Mouse (Mus musculus): ENCODE measurements around the gene Sumo1.
A peak's percentile ranks its signal among the peaks of the same experiment; 100 is the strongest.
"Not testable (repeated sequence)": the region's sequence is repeated elsewhere in the genome, so short reads cannot be mapped to it uniquely, and the experiment has no call there.

Sumo1 gene

GRCm38 (mm10) chr1:59636349-59636748, 34.3 kb downstream of the Sumo1 start:
- DNase-seq (ENCODE audit: low read depth, low spot score): no peak

- no peak for DNase-seq (ENCODE audit: low read depth, low spot score)
Measured at GRCm38 (mm10) chr1:59633056-59633455, 37.6 kb downstream of the Sumo1 start.

GRCm38 (mm10) chr1:59631986-59632659, 38.5 kb downstream of the Sumo1 start:
- no peak for DNase-seq (ENCODE audit: low read depth, low spot score)

DNA sequence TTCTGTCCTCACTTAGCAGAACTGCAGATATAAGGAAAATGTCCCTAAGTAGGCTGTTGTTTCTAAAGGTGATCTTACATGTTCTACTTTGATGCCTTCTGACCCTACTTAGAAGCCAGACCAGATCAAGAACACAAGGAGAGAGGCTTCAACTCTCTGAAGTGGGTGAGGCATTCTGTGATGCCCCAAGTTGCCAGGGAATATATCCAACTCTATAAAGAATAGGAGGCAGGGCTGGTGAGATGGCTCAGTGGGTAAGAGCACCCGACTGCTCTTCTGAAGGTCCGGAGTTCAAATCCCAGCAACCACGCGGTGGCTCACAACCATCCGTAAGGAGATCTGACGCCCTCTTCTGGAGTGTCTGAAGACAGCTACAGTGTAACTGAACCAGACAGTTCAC, 40.3 kb downstream of the Sumo1 start:
- not testable (repeated sequence) for DNase-seq (ENCODE audit: low read depth, low spot score)

GRCm38 (mm10) chr1:59629194-59629593, 41.4 kb downstream of the Sumo1 start:
- DNase-seq (ENCODE audit: low read depth, low spot score): no peak

DNA sequence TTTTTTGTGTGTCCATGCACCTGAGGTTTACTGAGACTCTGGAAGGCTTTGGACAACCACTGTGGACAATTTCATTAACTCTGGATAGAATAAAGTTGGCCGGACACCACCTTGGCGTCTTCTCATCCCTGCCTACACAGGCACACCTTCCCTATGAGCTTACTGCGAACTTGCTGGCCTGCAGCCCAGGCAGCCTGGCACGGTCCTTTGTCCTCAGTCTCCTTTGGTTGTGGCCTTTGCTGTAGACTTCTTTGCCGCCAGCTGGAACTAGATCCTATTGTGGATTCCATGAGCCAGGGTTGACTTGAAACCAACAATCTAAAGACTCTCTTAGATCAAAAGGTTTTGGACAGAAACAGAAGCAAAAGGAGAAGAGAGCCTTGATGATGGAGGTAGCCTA, 45.2 kb downstream of the Sumo1 start:
- DNase-seq (ENCODE audit: low read depth, low spot score): no peak

DNA sequence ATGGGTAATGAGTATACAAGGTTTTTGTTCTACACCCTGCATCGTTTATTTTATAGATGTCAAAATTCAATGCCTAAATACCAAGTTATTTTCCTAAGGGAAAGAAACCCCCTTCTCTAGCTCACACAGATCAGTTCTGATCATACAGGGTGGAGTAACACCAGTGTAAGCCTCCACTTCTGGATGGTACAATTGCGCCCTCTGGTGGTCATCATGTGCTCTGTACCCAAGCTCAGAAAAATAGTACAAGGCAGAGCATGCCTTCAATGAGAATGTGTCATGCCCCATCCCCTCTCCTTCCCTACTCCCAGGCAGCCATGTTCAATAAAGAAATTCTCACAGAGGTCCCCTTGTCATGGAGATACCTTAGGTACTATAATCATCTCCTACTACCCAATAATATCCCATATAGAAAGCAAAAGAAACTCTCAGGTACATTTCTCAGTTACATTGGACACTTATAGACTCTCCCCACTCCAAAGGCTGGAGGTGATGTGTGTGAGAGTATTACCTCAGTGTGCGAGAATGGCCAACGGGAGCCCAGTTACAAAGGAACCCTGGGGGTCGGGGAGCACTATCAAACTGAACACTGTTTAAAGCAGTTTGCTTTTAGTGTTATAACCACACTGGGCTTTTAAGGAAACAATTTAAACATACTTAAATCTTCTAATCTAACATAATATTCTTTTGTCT, 47.2 kb downstream of the Sumo1 start:
- peak; percentile 76 for DNase-seq (ENCODE audit: low read depth, low spot score)

DNA sequence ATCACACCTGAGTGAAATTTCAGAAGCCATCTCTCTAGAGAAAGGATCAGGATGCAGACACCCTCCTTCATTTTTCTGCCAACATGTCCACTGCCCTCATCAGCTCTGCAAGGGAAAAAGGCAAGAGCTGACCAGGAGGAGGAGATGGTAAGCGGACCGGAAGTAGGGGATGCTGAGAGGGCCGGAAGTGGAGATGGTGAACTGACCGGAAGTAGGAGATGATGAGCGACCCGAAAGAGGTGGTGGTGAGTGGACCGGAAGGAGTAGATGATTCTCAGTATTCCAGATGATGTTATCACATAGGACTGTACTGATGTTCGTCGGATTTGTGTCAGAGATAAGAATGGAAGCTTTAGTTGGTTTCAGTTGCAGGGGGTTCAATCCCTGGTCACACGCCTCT, 51.4 kb downstream of the Sumo1 start:
- no peak for DNase-seq (ENCODE audit: low read depth, low spot score)

DNA sequence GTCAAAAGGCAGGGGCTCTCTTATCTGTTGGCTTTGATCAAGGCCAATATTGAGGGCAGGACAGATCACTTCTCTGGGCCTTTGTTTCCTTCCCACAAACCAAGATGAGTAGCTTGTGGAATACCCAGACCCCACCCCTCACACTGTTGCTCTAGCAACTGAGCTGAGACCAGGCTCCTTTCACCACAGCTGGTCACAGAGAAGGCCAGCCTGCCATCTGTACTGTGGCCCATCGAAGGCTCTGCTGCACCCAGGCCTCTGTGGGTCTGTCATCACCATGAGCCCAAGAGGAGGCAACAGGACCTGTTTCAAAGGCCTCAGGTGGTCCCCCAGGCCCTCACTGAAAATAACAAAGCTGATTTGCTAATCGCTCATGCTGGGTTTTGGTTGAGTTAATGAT, 55.6 kb downstream of the Sumo1 start:
- DNase-seq (ENCODE audit: low read depth, low spot score): no peak

GRCm38 (mm10) chr1:59613795-59614194, 56.8 kb downstream of the Sumo1 start:
- DNase-seq (ENCODE audit: low read depth, low spot score): peak; percentile 55

GRCm38 (mm10) chr1:59610929-59611328, 59.7 kb downstream of the Sumo1 start:
- DNase-seq (ENCODE audit: low read depth, low spot score): no peak

GRCm38 (mm10) chr1:59609896-59610295, 60.7 kb downstream of the Sumo1 start:
- DNase-seq (ENCODE audit: low read depth, low spot score): no peak

DNA sequence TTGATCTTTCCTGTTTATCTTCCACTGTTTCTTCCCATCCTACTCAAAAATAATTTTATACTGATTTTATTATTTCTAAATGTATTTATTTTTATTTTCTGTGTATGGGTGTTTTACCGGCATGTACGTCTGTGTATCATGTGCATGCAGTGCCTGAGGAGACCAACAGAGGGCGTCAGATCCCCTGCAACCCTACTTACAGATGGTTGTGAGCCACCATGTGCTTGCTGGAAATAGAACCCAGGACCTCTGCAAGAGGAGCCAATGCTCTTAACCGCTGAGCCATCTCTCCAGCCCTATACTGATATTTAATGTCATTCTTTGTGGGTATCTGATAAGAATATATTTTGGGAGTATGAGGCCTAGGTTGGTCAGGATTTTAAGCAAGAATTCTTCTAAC, 61.2 kb downstream of the Sumo1 start:
- DNase-seq (ENCODE audit: low read depth, low spot score): peak; percentile 39

DNA sequence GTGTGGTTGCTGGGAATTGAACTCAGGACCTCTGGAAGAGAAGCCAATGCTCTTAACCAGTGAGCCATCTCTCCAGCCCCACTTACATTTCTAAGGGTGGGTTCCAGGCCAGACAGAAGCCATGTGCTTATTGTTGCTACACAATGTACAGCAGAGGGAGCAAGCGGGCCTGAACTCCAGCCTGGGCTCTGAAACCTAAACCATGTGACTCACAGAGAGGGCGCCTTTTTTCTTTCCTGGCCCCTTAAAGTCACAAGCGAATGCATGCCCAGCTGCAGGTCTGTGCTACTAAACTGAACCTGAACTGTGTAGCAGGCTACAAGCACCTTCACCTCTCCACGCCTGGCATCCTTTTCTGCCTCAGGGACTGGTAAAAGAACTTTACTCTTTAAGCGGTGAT, 61.7 kb downstream of the Sumo1 start:
- DNase-seq (ENCODE audit: low read depth, low spot score): peak; percentile 62

GRCm38 (mm10) chr1:59608125-59608762, 62.4 kb downstream of the Sumo1 start:
- DNase-seq (ENCODE audit: low read depth, low spot score): peak; percentile 78

DNA sequence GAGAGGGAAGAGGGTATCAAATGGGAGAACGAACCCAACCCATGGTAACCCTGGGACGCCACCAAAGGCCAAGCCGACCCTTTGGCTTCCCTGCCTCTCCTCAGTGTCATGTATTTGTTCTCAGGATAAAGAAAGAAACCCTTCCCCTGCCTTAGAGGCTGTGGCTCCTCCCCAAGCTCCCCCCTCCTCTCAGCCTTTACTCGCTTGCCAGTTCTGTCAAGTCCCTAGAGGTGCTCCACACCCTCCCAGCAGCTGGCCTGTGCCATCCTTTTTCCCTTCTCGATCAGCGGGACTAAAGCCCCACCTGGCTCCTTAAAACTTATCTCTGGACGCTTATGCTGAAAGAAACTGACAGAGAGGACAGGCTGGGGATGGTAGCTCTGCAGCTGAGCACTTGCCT, 63.6 kb downstream of the Sumo1 start:
- no peak for DNase-seq (ENCODE audit: low read depth, low spot score)

GRCm38 (mm10) chr1:59606479-59606878, 64.2 kb downstream of the Sumo1 start:
- DNase-seq (ENCODE audit: low read depth, low spot score): no peak

- no peak for DNase-seq (ENCODE audit: low read depth, low spot score)
Measured at GRCm38 (mm10) chr1:59603893-59604292, 66.7 kb downstream of the Sumo1 start.

DNA sequence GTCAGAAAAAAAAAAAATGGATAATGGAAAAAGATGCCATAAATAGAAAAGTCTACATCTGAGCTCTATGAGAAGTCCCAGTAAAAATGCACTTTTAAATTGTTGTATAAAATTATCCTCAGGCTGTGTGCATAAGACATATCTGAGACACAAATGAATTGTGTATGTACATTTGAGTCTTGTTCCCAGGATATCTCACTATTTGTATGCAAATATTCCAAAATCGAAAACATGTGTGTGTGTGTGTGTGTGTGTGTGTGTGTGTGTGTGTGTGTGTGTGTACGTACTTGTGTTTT, 67.3 kb downstream of the Sumo1 start:
- no peak for DNase-seq (ENCODE audit: low read depth, low spot score)

- DNase-seq (ENCODE audit: low read depth, low spot score): peak; percentile 70
Measured at GRCm38 (mm10) chr1:59602531-59603416, 67.9 kb downstream of the Sumo1 start.

- DNase-seq (ENCODE audit: low read depth, low spot score): no peak
Measured at GRCm38 (mm10) chr1:59595609-59596008, 75.0 kb downstream of the Sumo1 start.

All from CD4-positive helper T cell, adult 2 months (primary cell).